Mouse (Mus musculus): ENCODE results near the gene Ifi208. TPM values are rescaled to one million over a fixed set of nuclear protein-coding genes. Genes with fewer than 3 reads are reported as not detected.

The Ifi208 gene
- polyA plus RNA-seq, 1 experiment from 2014 or later = 0.08 TPM

GRCm38 (mm10) chr1:173740537-173740936 is 67.1 kb downstream of the Ifi208 start:
- H3K9ac ChIP-seq = no peak overlapping the region
- no peak overlapping the region for H3K4me2 ChIP-seq
- no peaks in the 10 kb centered on the region for H3K36me3 ChIP-seq
- no peak for ATAC-seq (ENCODE audit: insufficient number of reproducible peaks, low FRiP score, low TSS enrichment, low read depth)
- H3K9me3 ChIP-seq = no peaks in the 10 kb centered on the region
- H3K27me3 ChIP-seq = no peaks in the 10 kb centered on the region
- no peak overlapping the region for H3K27ac ChIP-seq
- H3K4me3 ChIP-seq = no peak overlapping the region
- no peaks in the 10 kb centered on the region for H3K4me1 ChIP-seq

DNA sequence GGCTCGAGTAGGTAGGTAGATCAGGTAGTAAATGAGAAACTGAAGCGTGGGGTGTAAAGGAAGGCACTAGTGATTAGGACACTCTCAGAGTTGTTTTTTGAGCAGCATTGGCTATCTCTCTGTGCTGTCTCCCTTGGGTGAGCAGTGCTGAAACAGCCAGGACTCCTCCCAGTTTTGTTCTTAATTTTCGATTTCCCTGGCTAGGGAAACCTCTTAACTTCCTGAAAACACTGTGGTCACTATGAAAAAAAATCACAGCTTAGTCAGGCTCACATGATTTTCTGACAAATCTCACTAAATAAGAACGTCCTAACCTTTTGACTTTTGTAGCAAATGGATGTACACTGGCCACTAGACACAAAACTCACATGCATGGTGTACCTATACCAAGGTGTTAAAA is 68.2 kb downstream of the Ifi208 start, which contains the start of gene Ifi207:
Gene Ifi207 (minus strand): TSS at position 92 of the 400 bp plus-strand sequence.
- Histone ChIP-seq H3K4me1 (no peaks in the 10 kb centered on the region), H3K4me2 (no peak within 1 kb of the TSS), H3K4me3 (no peak within 1 kb of the TSS), H3K27ac (no peak within 1 kb of the TSS), H3K9ac (no peak within 1 kb of the TSS), H3K27me3 (no peaks in the 10 kb centered on the region), H3K36me3 (no peaks in the 10 kb centered on the region), H3K9me3 (no peaks in the 10 kb centered on the region)
- ATAC-seq (ENCODE audit: insufficient number of reproducible peaks, low FRiP score, low TSS enrichment, low read depth) = no peak
- 71% methylated on average over 4 of the region's 4 CpGs for WGBS

DNA sequence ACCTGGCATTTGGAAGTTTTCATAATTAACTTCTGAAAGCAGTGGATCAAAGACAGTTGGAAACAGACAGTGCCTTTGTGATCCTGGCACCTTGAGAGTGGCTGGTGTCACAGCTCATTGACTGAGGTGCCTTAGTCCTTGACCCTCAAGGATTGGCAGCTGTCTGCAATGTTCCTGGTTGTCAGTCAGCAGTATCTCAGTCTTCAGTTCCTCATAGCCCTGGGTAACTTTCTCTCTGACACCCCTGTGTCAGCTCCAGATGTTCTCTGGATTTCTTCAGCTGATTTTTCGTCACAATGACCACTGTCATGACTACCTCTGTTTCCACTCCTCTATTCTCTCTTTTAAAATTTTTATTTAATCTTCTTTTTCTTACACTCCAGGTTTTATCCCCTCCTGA is 68.8 kb downstream of the Ifi208 start:
- H3K9me3 ChIP-seq = no peaks in the 10 kb centered on the region
- no peaks in the 10 kb centered on the region for H3K4me1 ChIP-seq
- H3K36me3 ChIP-seq = no peaks in the 10 kb centered on the region
- ATAC-seq (ENCODE audit: insufficient number of reproducible peaks, low FRiP score, low TSS enrichment, low read depth) = no peak
- H3K9ac ChIP-seq = no peak overlapping the region
- H3K4me3 ChIP-seq = no peak overlapping the region
- H3K27me3 ChIP-seq = no peaks in the 10 kb centered on the region
- H3K4me2 ChIP-seq = no peak overlapping the region
- 53% methylated on average over 1 of the region's 1 CpGs for WGBS
- H3K27ac ChIP-seq = no peak overlapping the region

Small RNA genes within 50 kb of the gene (microRNA-seq; reads per million reads assigned to microRNA genes)
- gene Gm44339 = not detected

Other genes starting within 250 kb of the Ifi208 start
- 0.08 and 0.14 TPM in 2 replicates for gene Ifi206, start 182.6 kb upstream of the Ifi208 start, polyA plus RNA-seq (2015; fragmentation: Nextera tagmentation; extraction: Ambion mirVana)
- not detected in 2 replicates for gene Ifi214, start 137.7 kb upstream of the Ifi208 start, polyA plus RNA-seq (2015; fragmentation: Nextera tagmentation; extraction: Ambion mirVana)
- gene Ifi213, start 74.4 kb upstream of the Ifi208 start, polyA plus RNA-seq (2015; fragmentation: Nextera tagmentation; extraction: Ambion mirVana) = 0.08 and 0.32 TPM in 2 replicates
- gene Ifi209, start 42.8 kb upstream of the Ifi208 start, polyA plus RNA-seq (2015; fragmentation: Nextera tagmentation; extraction: Ambion mirVana) = 0.35 and 0.51 TPM in 2 replicates
- 1.2 and 1.4 TPM in 2 replicates for gene Ifi207, start 68.1 kb downstream of the Ifi208 start, polyA plus RNA-seq (2015; fragmentation: Nextera tagmentation; extraction: Ambion mirVana)
- gene Ifi204, start 93.3 kb downstream of the Ifi208 start, polyA plus RNA-seq (2015; fragmentation: Nextera tagmentation; extraction: Ambion mirVana) = 2.9 and 3.1 TPM in 2 replicates
- 1.4 and 2.0 TPM in 2 replicates for gene Ifi211, start 239.4 kb downstream of the Ifi208 start, polyA plus RNA-seq (2015; fragmentation: Nextera tagmentation; extraction: Ambion mirVana)